Mouse (Mus musculus) layer of hippocampus, adult 8-10 months (tissue): ENCODE results near the gene Gm2956. TPM values are rescaled to one million over a fixed set of nuclear protein-coding genes. Genes with fewer than 3 reads are reported as not detected.
A peak's percentile ranks its signal among the peaks of the same experiment; 100 is the strongest.
"Not testable (repeated sequence)": the region's sequence is repeated elsewhere in the genome, so short reads cannot be mapped to it uniquely, and the experiment has no call there.

Experiments used
- DNase-seq, 2 experiments: peaks; one replicate each; pipeline ENCODE4 v3.0.0; 2022; ENCODE audit warnings: low spot score in 2 of 2
- total RNA-seq, 4 experiments: library from RNA; stranded (reverse); gene quantifications; 2 replicates each; pipeline ENCODE4 v1.2.4; 2022

Gm2956 gene
- 1 to 10 TPM in 1 of 4 experiments, under 1 TPM in 1, not detected in 2; 0.91 to 6.2 TPM for total RNA-seq

GRCm38 (mm10) chr14:3332087-3332677 lies at the start of gene Gm2956:
Gene Gm2956 (plus strand): TSS chr14:3332627.
- peak in 1 of 2 experiments; percentile 2 for DNase-seq

GRCm38 (mm10) chr14:3333406-3333805 lies 979 bp downstream of the Gm2956 start:
- peak in 1 of 2 experiments; percentile 9 for DNase-seq

- not testable (repeated sequence) for DNase-seq
Measured at GRCm38 (mm10) chr14:3394793-3395192, 62.4 kb downstream of the Gm2956 start, which contains the start of gene Gm10413. Gene Gm10413 (plus strand): TSS chr14:3395093.

Other genes with a start within 250 kb of the Gm2956 start
- gene Gm10340, start 198.6 kb upstream of the Gm2956 start, total RNA-seq = not detected
- gene Gm5795, start 144.4 kb upstream of the Gm2956 start, total RNA-seq = under 1 TPM in 1 of 4 experiments, not detected in 3; 0.51 TPM
- 1 to 10 TPM; 4.0 to 6.6 (median 4.6) TPM for gene D830030K20Rik, start 124.1 kb upstream of the Gm2956 start, total RNA-seq
- not detected for gene Gm10413, start 62.5 kb downstream of the Gm2956 start, total RNA-seq
- 1 to 10 TPM; 2.5 to 5.5 (median 3.5) TPM for gene Gm10409, start 80.0 kb downstream of the Gm2956 start, total RNA-seq
- gene Gm3005, start 95.5 kb downstream of the Gm2956 start, total RNA-seq = under 1 TPM in 1 of 4 experiments, not detected in 3; 0.50 TPM
- gene Gm10408, start 116.8 kb downstream of the Gm2956 start, total RNA-seq = not detected